Mouse (Mus musculus) olfactory bulb, adult 2 months (tissue): ENCODE results near the gene Ptprt. TPM values are rescaled to one million over a fixed set of nuclear protein-coding genes. Genes with fewer than 3 reads are reported as not detected.
A peak's percentile ranks its signal among the peaks of the same experiment; 100 is the strongest.

Experiments used
- H3K27ac ChIP-seq: fragments of 200-500 bp; 2 replicates; pipeline ENCODE4 v1.5.1; 2012; ENCODE audit warnings: low read depth, low read length; ENCODE audit not compliant: insufficient read depth
- H3K4me1 ChIP-seq: fragments of 200-500 bp; 2 replicates; pipeline ENCODE4 v1.6.1; 2012; ENCODE audit warnings: low read length; ENCODE audit not compliant: control insufficient read depth, insufficient read depth
- H3K4me3 ChIP-seq: fragments of 200-500 bp; 2 replicates; pipeline ENCODE4 v1.5.1; 2012; ENCODE audit warnings: mild to moderate bottlenecking, low read depth, low read length, moderate library complexity; ENCODE audit not compliant: insufficient read depth
- CTCF ChIP-seq: fragments of 200-500 bp; IDR thresholded peaks from 2 replicates; pipeline ENCODE4 v1.5.1; 2012; ENCODE audit warnings: low read depth, mild to moderate bottlenecking, low read length, moderate library complexity; ENCODE audit not compliant: insufficient read depth
- POLR2A ChIP-seq: fragments of 200-500 bp; IDR thresholded peaks from 2 replicates; pipeline ENCODE4 v1.6.1; 2012; ENCODE audit warnings: mild to moderate bottlenecking, low read depth, low read length, moderate library complexity; ENCODE audit not compliant: insufficient read depth
- WGBS: fragments of 180-500 bp; shearing (Covaris S2); methylation state at CpG from one replicate; pipeline ENCODE4 v1.1.7; 2018; 5-methylcytosine and 5-hydroxymethylcytosine counted together
- polyA plus RNA-seq: library from polyadenylated mRNA; stranded (reverse); fragments of >200 nt; gene quantifications from 2 replicates; pipeline ENCODE4 v1.2.4, GENCODE M21; 2012; ENCODE audit warnings: low replicate concordance; ENCODE audit not compliant: missing spikeins, insufficient read depth, insufficient read length

Ptprt gene
- polyA plus RNA-seq, 1 experiment = 33.3 TPM

DNA sequence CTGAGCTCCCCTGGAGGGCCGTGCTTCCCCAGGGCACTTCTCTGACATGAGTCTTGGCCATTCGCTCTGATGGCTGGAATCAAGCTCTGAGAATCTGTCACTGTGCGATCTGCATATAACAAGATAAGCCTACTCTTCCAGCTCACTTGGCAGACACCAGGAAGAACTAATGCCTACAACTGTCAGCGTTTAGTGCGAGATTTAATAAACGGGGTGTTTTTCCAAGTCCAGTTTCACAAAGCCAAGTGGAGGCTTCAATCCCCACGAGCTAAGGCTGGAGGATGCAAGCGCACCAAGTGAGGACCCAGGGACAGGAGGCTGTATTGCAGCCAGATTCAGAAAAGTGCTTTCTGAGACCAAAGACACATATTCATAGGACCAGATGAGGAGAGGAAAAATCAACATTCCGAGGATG, 161.4 kb downstream of the Ptprt start:
- TF ChIP-seq CTCF = no peak
- TF ChIP-seq POLR2A = no peak
- Histone ChIP-seq H3K27ac (no peak overlapping the region), H3K4me3 (no peak overlapping the region), H3K4me1 (no peaks in the 10 kb centered on the region)
- WGBS = 63% methylated on average over 9 of the region's 9 CpGs

DNA sequence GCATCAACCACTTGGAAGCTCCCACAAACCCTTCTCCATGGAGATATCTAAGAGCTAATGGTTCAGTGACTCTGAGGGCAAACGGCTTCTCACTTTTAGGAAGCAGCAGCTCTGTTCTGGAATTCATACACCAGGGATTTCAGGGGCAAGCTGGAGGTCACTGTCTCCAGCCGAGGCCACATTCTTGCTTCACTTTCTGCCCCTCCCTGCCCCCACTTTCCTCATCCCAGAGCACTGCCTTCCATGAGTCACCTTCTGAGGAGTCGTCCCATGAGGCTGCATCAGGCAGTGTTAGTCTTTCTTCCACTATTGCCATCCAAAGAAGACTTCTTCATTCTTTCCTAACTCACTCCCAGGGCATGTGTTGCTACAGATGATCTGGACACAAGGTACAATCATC, 162.8 kb downstream of the Ptprt start:
- WGBS = 81% methylated on average over 3 of the region's 3 CpGs
- Histone ChIP-seq H3K4me3 (no peak overlapping the region), H3K4me1 (no peaks in the 10 kb centered on the region), H3K27ac (no peak overlapping the region)
- TF ChIP-seq CTCF (no peak), POLR2A (no peak)

DNA sequence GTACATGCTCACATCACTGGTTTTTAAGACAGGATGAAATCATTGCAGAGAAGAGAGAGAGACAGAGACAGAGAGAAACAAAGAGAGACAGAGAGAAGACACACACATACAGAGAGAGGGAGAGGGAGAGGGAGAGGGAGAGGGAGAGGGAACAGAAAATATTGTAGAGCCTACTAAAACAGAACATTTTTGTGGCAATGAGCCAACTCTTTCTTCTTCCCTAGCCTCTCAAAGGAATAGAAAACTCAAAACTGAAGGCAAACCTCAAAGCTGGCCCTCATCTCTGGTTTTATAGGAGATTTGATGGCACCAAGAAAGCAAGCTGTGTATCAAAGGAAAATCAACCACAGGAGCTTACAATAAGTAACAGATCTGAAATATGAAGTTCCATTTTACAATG, 176.9 kb downstream of the Ptprt start:
- H3K4me3 ChIP-seq = no peak overlapping the region
- H3K4me1 ChIP-seq = no peaks in the 10 kb centered on the region
- TF ChIP-seq CTCF = no peak
- no peak for TF ChIP-seq POLR2A
- no peak overlapping the region for H3K27ac ChIP-seq

DNA sequence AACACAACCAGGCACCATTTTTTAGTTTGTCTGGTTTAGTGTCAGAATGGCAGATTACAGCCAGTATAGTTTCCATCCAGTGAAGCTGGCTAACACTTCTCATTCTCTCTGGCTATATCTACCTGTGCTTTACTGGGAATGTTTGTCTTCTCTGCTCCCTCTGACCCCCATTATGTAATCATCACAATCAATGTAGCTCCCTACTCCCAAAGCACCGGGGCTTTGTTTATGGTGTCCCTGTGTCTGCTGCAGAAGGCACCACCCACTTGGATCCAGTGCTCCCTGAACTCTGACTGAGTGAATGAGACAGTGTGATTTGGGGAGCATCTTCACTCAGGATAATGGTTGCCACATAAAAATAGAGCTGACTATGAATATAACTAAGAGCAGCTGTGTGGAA, 217.8 kb downstream of the Ptprt start:
- no peaks in the 10 kb centered on the region for H3K4me1 ChIP-seq
- TF ChIP-seq CTCF = no peak
- no peak for TF ChIP-seq POLR2A
- 64% methylated on average over 1 of the region's 1 CpGs for WGBS
- no peak overlapping the region for H3K4me3 ChIP-seq
- H3K27ac ChIP-seq = no peak overlapping the region

DNA sequence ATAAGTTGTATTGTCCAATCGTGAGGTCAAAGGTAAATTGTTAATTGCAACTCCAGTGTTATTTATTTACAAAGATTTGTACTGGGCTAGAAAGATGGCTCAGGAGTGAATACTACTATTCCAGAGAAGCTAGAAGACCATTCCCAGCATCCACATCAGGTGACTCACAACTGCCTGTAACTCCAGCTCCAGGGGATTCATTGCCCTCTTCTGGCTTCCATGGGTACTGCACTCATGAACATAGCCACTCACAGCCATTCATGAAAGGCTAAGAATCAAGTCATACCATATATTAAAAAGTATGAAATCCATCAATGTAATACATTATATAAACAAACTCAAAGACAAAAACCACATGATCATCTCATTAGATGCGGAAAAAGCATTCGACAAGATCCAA, 224.3 kb downstream of the Ptprt start:
- Histone ChIP-seq H3K4me3 (no peak overlapping the region), H3K27ac (no peak overlapping the region), H3K4me1 (no peaks in the 10 kb centered on the region)
- WGBS = 97% methylated on average over 3 of the region's 3 CpGs
- no peak for TF ChIP-seq POLR2A
- TF ChIP-seq CTCF = no peak

DNA sequence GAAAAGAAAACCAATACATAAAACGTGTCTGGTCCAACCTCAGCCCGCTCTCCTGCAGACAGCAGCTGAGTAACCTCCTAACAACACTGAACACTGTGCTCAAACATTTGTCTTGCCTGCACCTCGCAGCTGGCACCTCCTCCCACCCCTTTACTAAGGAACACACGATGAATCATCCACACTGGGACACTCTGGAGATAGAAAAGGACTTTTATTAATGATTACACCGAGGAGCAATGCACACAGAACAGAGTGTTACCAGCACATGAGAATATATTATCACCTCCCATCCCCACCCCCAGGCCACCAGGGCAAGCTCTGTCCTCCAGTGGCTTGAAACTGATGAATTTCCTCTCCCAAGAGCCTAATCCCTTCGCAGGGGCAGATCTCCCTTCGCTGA, 230.8 kb downstream of the Ptprt start:
- H3K4me1 ChIP-seq = peaks cover 2% of the 10 kb centered on the region; the same call in 1 of the 2 replicates
- no peak overlapping the region for H3K4me3 ChIP-seq
- TF ChIP-seq POLR2A (no peak), CTCF (no peak)
- H3K27ac ChIP-seq = peak overlapping the region; percentile 59; the same call in 1 of the 2 replicates
- 42% methylated on average over 7 of the region's 7 CpGs for WGBS

DNA sequence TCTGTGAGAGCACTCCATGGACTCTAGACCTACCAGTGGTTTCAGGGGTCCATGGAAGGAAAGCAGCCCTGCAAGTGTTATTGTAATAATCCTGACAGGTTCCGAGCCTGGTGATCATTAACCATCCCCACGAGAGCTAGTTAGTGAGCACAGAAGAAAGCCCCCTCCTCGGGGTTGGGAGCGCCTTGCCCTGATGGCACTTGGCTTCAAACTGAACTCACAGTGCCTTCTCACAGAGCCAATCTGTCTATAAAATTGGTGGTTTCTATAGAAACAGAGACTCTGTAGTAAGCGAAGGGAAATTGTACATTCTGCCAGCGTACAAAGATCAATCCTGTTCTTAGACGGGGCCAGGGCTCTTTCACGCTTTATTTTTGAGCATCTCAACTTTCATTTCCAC, 234.8 kb downstream of the Ptprt start:
- Histone ChIP-seq H3K4me1 (peaks cover 2% of the 10 kb centered on the region; the same call in 1 of the 2 replicates), H3K27ac (no peak overlapping the region), H3K4me3 (no peak overlapping the region)
- TF ChIP-seq CTCF (no peak), POLR2A (no peak)
- WGBS = 79% methylated on average over 8 of the region's 8 CpGs

DNA sequence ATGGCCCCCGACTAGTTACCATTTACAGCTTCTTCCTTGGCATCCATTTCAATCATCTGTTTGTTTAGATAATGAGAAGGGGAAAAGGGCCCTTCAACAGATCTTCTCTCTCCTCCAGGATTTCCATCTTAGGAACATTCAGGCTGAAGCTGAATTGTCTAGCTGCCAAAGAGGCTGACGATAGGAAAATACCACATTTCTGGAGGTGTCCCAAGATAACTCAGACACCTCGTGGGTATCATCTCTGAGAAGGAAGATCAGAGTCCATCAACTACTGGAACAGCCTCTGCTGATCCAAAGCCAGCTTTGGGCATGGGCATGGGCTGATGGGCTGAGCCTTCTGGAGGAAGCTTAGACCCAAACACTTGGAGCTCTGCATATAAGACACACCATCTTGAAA, 242.8 kb downstream of the Ptprt start:
- WGBS = 62% methylated on average over 3 of the region's 3 CpGs
- TF ChIP-seq POLR2A (no peak), CTCF (no peak)
- Histone ChIP-seq H3K4me3 (no peak overlapping the region), H3K27ac (no peak overlapping the region), H3K4me1 (no peaks in the 10 kb centered on the region)

DNA sequence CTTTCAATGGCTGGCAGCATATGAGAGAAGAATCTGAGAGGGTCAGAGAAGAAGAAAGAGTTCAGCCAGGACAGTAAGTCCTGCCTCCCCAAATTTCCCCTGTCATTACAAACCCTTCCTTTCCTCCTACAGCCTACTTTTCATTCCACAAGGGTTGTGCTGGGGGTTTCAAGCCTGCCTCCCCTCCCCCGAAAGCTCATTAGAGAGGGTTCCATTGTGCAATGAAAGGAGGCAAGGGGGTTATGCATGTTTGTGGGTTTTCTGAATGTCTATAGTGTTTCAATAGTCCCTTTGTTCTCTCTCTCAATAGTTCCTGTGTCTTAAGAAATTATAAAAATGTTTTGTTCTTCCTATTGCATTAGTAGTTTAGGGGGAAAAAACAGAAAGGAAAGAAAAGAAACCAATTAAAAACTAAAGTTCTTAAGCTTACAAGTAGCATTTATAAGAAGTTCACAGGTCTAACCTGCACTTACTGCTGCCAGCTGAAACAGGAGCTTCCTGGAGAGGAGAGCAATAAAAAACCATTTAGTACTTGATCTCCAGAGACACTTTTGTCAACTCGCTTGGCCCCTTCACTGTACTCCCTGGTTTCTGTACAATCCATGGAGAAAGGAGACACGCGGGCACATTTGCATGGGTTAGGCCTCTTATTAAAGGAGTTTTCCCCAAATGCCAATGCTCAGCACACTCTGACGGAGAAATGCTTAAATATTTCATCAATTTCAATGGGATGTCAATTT, 247.7 kb downstream of the Ptprt start:
- H3K27ac ChIP-seq = 0 out of 2 replicates have a peak overlapping the region, but pooled peaks have one; percentile 48
- WGBS = 73% methylated on average over 5 of the region's 5 CpGs
- TF ChIP-seq POLR2A (no peak), CTCF (no peak)

More for the DNA sequence above, 247.7 kb downstream of the Ptprt start:
- Histone ChIP-seq H3K4me1 (no peaks in the 10 kb centered on the region), H3K4me3 (no peak overlapping the region)
